Mouse (Mus musculus): ENCODE data around the gene Fads2. TPM values are rescaled to one million over a fixed set of nuclear protein-coding genes. Genes with fewer than 3 reads are reported as not detected.

The Fads2 gene
- polyA plus RNA-seq, 1 experiment, result 157 TPM

GRCm38 (mm10) chr19:10097826-10098225, 3.7 kb downstream of the Fads2 start:
- H3K79me2 ChIP-seq (ENCODE audit: control insufficient read depth, insufficient read depth), result peaks cover 78% of the 10 kb centered on the region
- no peak overlapping the region for H3ac ChIP-seq (ENCODE audit: control insufficient read depth, insufficient read length)
- H3K36me3 ChIP-seq (ENCODE audit: control insufficient read depth, insufficient read depth), result peaks cover 18% of the 10 kb centered on the region
- TF ChIP-seq CEBPB (IDR thresholded peaks at IDR 0.05; ENCODE audit: insufficient read depth, poor library complexity, severe bottlenecking) (no peak), MYOG (IDR thresholded peaks at IDR 0.05; ENCODE audit: control insufficient read depth in 1 of 3, insufficient read depth in 1 of 3, insufficient read length in 2 of 3, low read depth in 2 of 3) (no peak), POLR2AphosphoS2 (IDR thresholded peaks at IDR 0.05; ENCODE audit: insufficient read length, low read depth) (no peak), MAX (IDR thresholded peaks at IDR 0.05; ENCODE audit: low read depth) (no peak), E2F4 (IDR thresholded peaks at IDR 0.05; ENCODE audit: insufficient read depth) (no peak)
- H3K4me3 ChIP-seq, result no peak overlapping the region
- H3K27me3 ChIP-seq (ENCODE audit: control insufficient read depth, insufficient read depth, insufficient read length), result no peaks in the 10 kb centered on the region
- H3K4me2 ChIP-seq (ENCODE audit: low read depth), result peak overlapping the region; percentile 76

DNA sequence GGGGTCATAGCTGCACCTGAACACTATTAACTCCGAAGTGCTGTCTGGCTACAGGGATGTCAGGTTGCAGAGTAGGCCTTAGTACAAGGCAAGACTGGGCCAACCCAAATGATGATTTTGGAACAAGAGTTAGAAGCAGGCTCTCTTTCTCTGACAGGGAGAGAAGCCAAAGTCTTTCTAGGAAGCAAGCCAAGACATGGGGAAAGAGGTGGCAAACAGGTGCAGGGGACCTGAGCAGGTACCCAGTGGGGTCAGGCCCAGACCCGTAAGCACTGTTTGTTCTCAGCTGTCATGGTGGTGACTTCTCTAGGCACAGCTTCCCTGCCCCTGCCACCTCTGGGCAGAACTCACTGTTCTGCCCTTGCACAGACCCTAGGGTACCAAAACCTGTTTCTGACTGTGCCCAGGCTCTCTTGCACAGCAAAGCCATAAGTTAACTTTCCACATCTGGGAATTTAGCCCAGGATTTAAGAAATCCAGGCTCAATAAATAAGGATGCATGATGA, 5.1 kb downstream of the Fads2 start:
- no peaks in the 10 kb centered on the region for H3K27me3 ChIP-seq (ENCODE audit: control insufficient read depth, insufficient read depth, insufficient read length)
- TF ChIP-seq POLR2AphosphoS2 (IDR thresholded peaks at IDR 0.05; ENCODE audit: insufficient read length, low read depth) (no peak), TCF12 (IDR thresholded peaks at IDR 0.05; ENCODE audit: insufficient read depth, poor library complexity, severe bottlenecking) (no peak), MYOG (IDR thresholded peaks at IDR 0.05; ENCODE audit: control insufficient read depth in 1 of 3, insufficient read depth in 1 of 3, insufficient read length in 2 of 3, low read depth in 2 of 3) (no peak), MAX (IDR thresholded peaks at IDR 0.05; ENCODE audit: low read depth) (no peak), E2F4 (IDR thresholded peaks at IDR 0.05; ENCODE audit: insufficient read depth) (no peak), CEBPB (IDR thresholded peaks at IDR 0.05; ENCODE audit: insufficient read depth, poor library complexity, severe bottlenecking) (no peak), POLR2A (IDR thresholded peaks at IDR 0.05; ENCODE audit: insufficient read length, low read depth) (no peak), TCF3 (IDR thresholded peaks at IDR 0.05; ENCODE audit: insufficient read length, low read depth) (no peak)
- H3K36me3 ChIP-seq (ENCODE audit: control insufficient read depth, insufficient read depth), result peaks cover 18% of the 10 kb centered on the region
- no peak overlapping the region for H3ac ChIP-seq (ENCODE audit: control insufficient read depth, insufficient read length)
- peaks cover 87% of the 10 kb centered on the region for H3K79me2 ChIP-seq (ENCODE audit: control insufficient read depth, insufficient read depth)
- H3K4me2 ChIP-seq (ENCODE audit: low read depth), result no peak overlapping the region
- H3K4me3 ChIP-seq, result no peak overlapping the region

DNA sequence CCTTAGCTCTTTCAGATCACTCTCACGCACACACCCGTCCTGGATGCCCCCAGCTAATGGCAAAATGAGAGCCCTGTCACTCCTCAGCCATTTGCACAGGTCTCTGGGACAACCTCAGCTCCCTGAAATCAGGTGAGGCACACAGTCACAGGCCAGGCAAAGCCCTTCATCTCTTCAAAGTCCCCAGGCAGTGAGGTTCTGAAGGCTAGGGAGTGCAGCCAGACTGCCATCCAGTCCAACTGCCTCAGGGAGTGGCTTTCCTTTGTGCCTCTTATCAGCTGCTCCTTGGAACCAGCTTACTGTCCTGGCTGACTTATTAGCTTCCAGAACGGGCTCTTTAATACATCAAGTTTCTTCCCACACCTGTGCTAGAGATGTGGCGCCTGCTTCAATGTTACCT, 6.9 kb downstream of the Fads2 start:
- no peaks in the 10 kb centered on the region for H3K27me3 ChIP-seq (ENCODE audit: control insufficient read depth, insufficient read depth, insufficient read length)
- H3K4me2 ChIP-seq (ENCODE audit: low read depth), result no peak overlapping the region
- TF ChIP-seq TCF3 (IDR thresholded peaks at IDR 0.05; ENCODE audit: insufficient read length, low read depth) (no peak), MYOG (IDR thresholded peaks at IDR 0.05; ENCODE audit: control insufficient read depth in 1 of 3, insufficient read depth in 1 of 3, insufficient read length in 2 of 3, low read depth in 2 of 3) (no peak), CEBPB (IDR thresholded peaks at IDR 0.05; ENCODE audit: insufficient read depth, poor library complexity, severe bottlenecking) (no peak), USF1 (IDR thresholded peaks at IDR 0.05; ENCODE audit: low read depth) (no peak), MYOD1 (IDR thresholded peaks at IDR 0.05; ENCODE audit: control insufficient read depth in 1 of 3, insufficient read length in 2 of 3, low read depth in 2 of 3) (no peak)
- H3ac ChIP-seq (ENCODE audit: control insufficient read depth, insufficient read length), result no peak overlapping the region
- peaks cover 31% of the 10 kb centered on the region for H3K36me3 ChIP-seq (ENCODE audit: control insufficient read depth, insufficient read depth)
- no peak overlapping the region for H3K4me3 ChIP-seq
- H3K79me2 ChIP-seq (ENCODE audit: control insufficient read depth, insufficient read depth), result peaks cover 78% of the 10 kb centered on the region

- no peak overlapping the region for H3ac ChIP-seq (ENCODE audit: control insufficient read depth, insufficient read length)
- H3K27me3 ChIP-seq (ENCODE audit: control insufficient read depth, insufficient read depth, insufficient read length), result no peaks in the 10 kb centered on the region
- H3K36me3 ChIP-seq (ENCODE audit: control insufficient read depth, insufficient read depth), result peaks cover 37% of the 10 kb centered on the region
- peaks cover 69% of the 10 kb centered on the region for H3K79me2 ChIP-seq (ENCODE audit: control insufficient read depth, insufficient read depth)
- no peak overlapping the region for H3K4me2 ChIP-seq (ENCODE audit: low read depth)
- no peak overlapping the region for H3K4me3 ChIP-seq
- no peak for TF ChIP-seq CEBPB (IDR thresholded peaks at IDR 0.05; ENCODE audit: insufficient read depth, poor library complexity, severe bottlenecking)
- no peak for TF ChIP-seq SRF (IDR thresholded peaks at IDR 0.05; ENCODE audit: control insufficient read depth, insufficient read length, low read depth)
- no peak for TF ChIP-seq USF1 (IDR thresholded peaks at IDR 0.05; ENCODE audit: low read depth)
- no peak for TF ChIP-seq TCF3 (IDR thresholded peaks at IDR 0.05; ENCODE audit: insufficient read length, low read depth)
- no peak for TF ChIP-seq REST (IDR thresholded peaks at IDR 0.05; ENCODE audit: insufficient read depth, insufficient read length)
- no peak for TF ChIP-seq MAX (IDR thresholded peaks at IDR 0.05; ENCODE audit: low read depth)
Observed at GRCm38 (mm10) chr19:10093829-10094228, 7.7 kb downstream of the Fads2 start.

- no peak overlapping the region for H3K4me3 ChIP-seq
- peaks cover under 1% of the 10 kb centered on the region for H3K79me2 ChIP-seq (ENCODE audit: control insufficient read depth, insufficient read depth)
- TF ChIP-seq POLR2AphosphoS2 (IDR thresholded peaks at IDR 0.05; ENCODE audit: insufficient read length, low read depth) (no peak), SRF (IDR thresholded peaks at IDR 0.05; ENCODE audit: control insufficient read depth, insufficient read length, low read depth) (no peak), TCF3 (IDR thresholded peaks at IDR 0.05; ENCODE audit: insufficient read length, low read depth) (no peak), MYOD1 (IDR thresholded peaks at IDR 0.05; ENCODE audit: control insufficient read depth in 1 of 3, insufficient read length in 2 of 3, low read depth in 2 of 3) (no peak), REST (IDR thresholded peaks at IDR 0.05; ENCODE audit: insufficient read depth, insufficient read length) (no peak), CEBPB (IDR thresholded peaks at IDR 0.05; ENCODE audit: insufficient read depth, poor library complexity, severe bottlenecking) (no peak), USF1 (IDR thresholded peaks at IDR 0.05; ENCODE audit: low read depth) (no peak), MAX (IDR thresholded peaks at IDR 0.05; ENCODE audit: low read depth) (no peak), E2F4 (IDR thresholded peaks at IDR 0.05; ENCODE audit: insufficient read depth) (no peak), POLR2A (IDR thresholded peaks at IDR 0.05; ENCODE audit: insufficient read length, low read depth) (no peak), TCF12 (IDR thresholded peaks at IDR 0.05; ENCODE audit: insufficient read depth, poor library complexity, severe bottlenecking) (no peak), MYOG (IDR thresholded peaks at IDR 0.05; ENCODE audit: control insufficient read depth in 1 of 3, insufficient read depth in 1 of 3, insufficient read length in 2 of 3, low read depth in 2 of 3) (no peak)
- no peaks in the 10 kb centered on the region for H3K27me3 ChIP-seq (ENCODE audit: control insufficient read depth, insufficient read depth, insufficient read length)
- no peak overlapping the region for H3ac ChIP-seq (ENCODE audit: control insufficient read depth, insufficient read length)
- H3K36me3 ChIP-seq (ENCODE audit: control insufficient read depth, insufficient read depth), result peaks cover 52% of the 10 kb centered on the region
- no peak overlapping the region for H3K4me2 ChIP-seq (ENCODE audit: low read depth)
Observed at GRCm38 (mm10) chr19:10086976-10087375, 14.6 kb downstream of the Fads2 start.
